Mouse (Mus musculus): Measurements from ENCODE around the gene Agbl2.

- TF ChIP-seq EP300 (IDR thresholded peaks at IDR 0.05; ENCODE audit: insufficient read depth, low read depth, low read length) (no peak), CTCF (IDR thresholded peaks at IDR 0.05) (no peak), POLR2A (IDR thresholded peaks at IDR 0.05; ENCODE audit: insufficient read depth, low read depth, low read length) (no peak)
Observed at GRCm38 (mm10) chr2:90815266-90815665, 32.7 kb downstream of the Agbl2 start.

Measured in heart, adult 2 months (tissue).